Mouse (Mus musculus): ENCODE measurements at regions not wholly inside any gene's neighbourhood (a gene's known extent, or its start where the extent isn't known, plus 50 kb on each side); places are given as distances from the start of the nearest gene placed in this dataset.
"Not testable (repeated sequence)": the region's sequence is repeated elsewhere in the genome, so short reads cannot be mapped to it uniquely, and the experiment has no call there.

DNA sequence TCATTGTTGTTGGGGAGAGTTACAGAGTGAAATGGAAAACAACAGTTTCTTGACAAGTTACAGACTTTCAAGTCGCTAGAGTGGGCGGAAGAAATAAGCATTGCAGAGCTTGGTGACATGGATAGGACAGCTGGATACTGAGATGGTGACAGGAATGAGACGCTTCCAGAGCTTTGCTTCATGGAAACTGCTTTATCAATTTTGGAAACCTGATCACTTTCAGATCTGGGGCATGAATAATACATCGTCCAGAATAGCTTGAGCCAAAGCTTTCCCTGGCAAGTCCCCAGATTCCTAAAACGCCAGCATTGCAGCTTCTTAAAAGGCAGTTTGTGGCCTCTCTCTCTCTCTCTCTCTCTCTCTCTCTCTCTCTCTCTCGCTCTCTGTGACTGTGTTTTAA, 207.9 kb upstream of the Pex5l start:
- Histone ChIP-seq H3K27me3 (ENCODE audit: insufficient read depth, low read length) (no peaks in the 10 kb centered on the region), H3K4me1 (ENCODE audit: insufficient read depth, low read depth, low read length) (no peaks in the 10 kb centered on the region), H3K36me3 (replicated peaks) (no peaks in the 10 kb centered on the region), H3K9me3 (replicated peaks) (no peaks in the 10 kb centered on the region), H3K4me3 (ENCODE audit: low read depth, low read length) (no peak overlapping the region)
- DNase-seq (ENCODE audit: low spot score): no peak
- no peak for ATAC-seq (ENCODE audit: extremely low read depth, insufficient number of reproducible peaks, low FRiP score, poor library complexity, severe bottlenecking)
- TF ChIP-seq POLR2AphosphoS5 (IDR thresholded peaks at IDR 0.05; ENCODE audit: insufficient replicate concordance, low read depth, low read length) (no peak), GATA2 (IDR thresholded peaks at IDR 0.05; ENCODE audit: borderline replicate concordance, low read depth, low read length) (no peak), TAL1 (conservative IDR thresholded peaks at IDR 0.05; ENCODE audit: low read depth, low read length) (no peak), GATA1 (IDR thresholded peaks at IDR 0.05; ENCODE audit: borderline replicate concordance, low read length) (no peak)

DNA sequence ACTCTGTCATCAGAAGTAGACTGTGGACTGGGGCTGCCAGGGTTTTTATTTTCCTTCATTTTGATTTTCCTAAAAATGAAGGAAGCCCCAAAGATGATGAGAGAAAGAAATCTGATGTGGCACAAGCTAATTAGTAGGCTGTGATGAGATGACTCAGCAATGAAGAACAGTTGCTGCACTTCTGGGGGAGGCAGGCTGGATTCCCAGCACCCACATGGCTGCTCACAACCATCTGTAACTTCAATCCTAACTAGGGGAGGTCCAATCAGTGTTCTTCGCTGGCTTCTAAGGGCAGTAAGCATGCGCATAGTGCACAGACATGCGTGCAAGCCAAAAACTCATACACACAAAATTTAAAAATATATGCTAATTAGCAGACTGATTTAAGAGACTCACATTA, 191.0 kb upstream of the Pex5l start:
- no peaks in the 10 kb centered on the region for H3K9me3 ChIP-seq (replicated peaks)
- ATAC-seq (ENCODE audit: extremely low read depth, insufficient number of reproducible peaks, low FRiP score, poor library complexity, severe bottlenecking) (no peak), DNase-seq (ENCODE audit: low spot score) (no peak)
- H3K4me1 ChIP-seq (ENCODE audit: insufficient read depth, low read depth, low read length): no peaks in the 10 kb centered on the region
- H3K36me3 ChIP-seq (replicated peaks): no peaks in the 10 kb centered on the region
- TF ChIP-seq POLR2AphosphoS5 (IDR thresholded peaks at IDR 0.05; ENCODE audit: insufficient replicate concordance, low read depth, low read length) (no peak), GATA1 (IDR thresholded peaks at IDR 0.05; ENCODE audit: borderline replicate concordance, low read length) (no peak), CTCF (IDR thresholded peaks at IDR 0.05; ENCODE audit: low read depth, low read length) (no peak), GATA2 (IDR thresholded peaks at IDR 0.05; ENCODE audit: borderline replicate concordance, low read depth, low read length) (no peak), TAL1 (conservative IDR thresholded peaks at IDR 0.05; ENCODE audit: low read depth, low read length) (no peak)
- no peaks in the 10 kb centered on the region for H3K27me3 ChIP-seq (ENCODE audit: insufficient read depth, low read length)
- no peak overlapping the region for H3K4me3 ChIP-seq (ENCODE audit: low read depth, low read length)

DNA sequence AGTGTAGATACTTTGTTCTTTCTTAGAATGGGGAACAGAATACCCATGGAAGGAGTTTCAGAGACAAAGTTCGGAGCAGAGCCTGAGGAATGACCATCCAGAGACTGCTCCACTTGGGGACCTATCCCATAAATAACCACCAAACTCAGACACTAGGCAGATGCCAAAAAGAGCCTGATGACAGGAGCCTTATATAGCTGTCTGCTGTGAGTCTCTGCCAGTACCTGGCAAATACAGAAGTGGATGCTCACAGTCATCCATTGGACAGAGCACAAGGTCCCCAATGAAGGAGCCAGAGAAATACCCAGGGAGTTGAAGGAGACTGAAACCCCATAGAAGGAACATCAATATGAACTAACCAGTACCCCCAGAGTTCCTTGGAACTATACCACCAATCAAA, 174.6 kb upstream of the Pex5l start:
- not testable (repeated sequence) for H3K9me3 ChIP-seq (replicated peaks); H3K4me3 ChIP-seq (ENCODE audit: low read depth, low read length); DNase-seq (ENCODE audit: low spot score); H3K27me3 ChIP-seq (ENCODE audit: insufficient read depth, low read length); ATAC-seq (ENCODE audit: extremely low read depth, insufficient number of reproducible peaks, low FRiP score, poor library complexity, severe bottlenecking); H3K36me3 ChIP-seq (replicated peaks); H3K4me1 ChIP-seq (ENCODE audit: insufficient read depth, low read depth, low read length)

GRCm38 (mm10) chr3:33312230-33312825, 169.3 kb upstream of the Pex5l start:
- TF ChIP-seq CTCF (IDR thresholded peaks at IDR 0.05; ENCODE audit: low read depth, low read length) (no peak), GATA2 (IDR thresholded peaks at IDR 0.05; ENCODE audit: borderline replicate concordance, low read depth, low read length) (no peak), TAL1 (conservative IDR thresholded peaks at IDR 0.05; ENCODE audit: low read depth, low read length) (no peak), POLR2AphosphoS5 (IDR thresholded peaks at IDR 0.05; ENCODE audit: insufficient replicate concordance, low read depth, low read length) (no peak), GATA1 (IDR thresholded peaks at IDR 0.05; ENCODE audit: borderline replicate concordance, low read length) (no peak)
- DNase-seq (ENCODE audit: low spot score): no peak
- ATAC-seq (ENCODE audit: extremely low read depth, insufficient number of reproducible peaks, low FRiP score, poor library complexity, severe bottlenecking): no peak

DNA sequence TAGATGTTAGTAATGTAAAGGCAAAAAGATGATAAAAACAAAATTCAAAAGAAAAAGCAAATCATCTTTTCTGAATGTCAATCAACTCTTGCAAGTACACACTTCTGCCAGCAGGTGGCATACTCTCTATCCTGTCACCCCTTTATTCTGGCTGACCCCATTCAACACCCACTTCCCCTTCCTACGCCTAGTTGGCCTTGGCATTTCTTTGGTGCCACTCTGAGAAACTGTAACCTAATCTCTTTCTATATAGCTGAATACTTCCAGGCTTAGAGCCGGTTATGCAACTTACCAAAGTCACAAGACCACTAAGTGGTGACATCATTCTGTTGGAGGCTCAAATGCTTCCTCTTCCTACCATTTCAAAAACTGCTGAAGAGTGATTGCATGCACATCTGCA, 165.2 kb upstream of the Pex5l start:
- DNase-seq (ENCODE audit: low spot score) (peak; percentile 1), ATAC-seq (ENCODE audit: extremely low read depth, insufficient number of reproducible peaks, low FRiP score, poor library complexity, severe bottlenecking) (no peak)
- no peaks in the 10 kb centered on the region for H3K4me1 ChIP-seq (ENCODE audit: insufficient read depth, low read depth, low read length)
- no peaks in the 10 kb centered on the region for H3K27me3 ChIP-seq (ENCODE audit: insufficient read depth, low read length)
- TF ChIP-seq CTCF (IDR thresholded peaks at IDR 0.05; ENCODE audit: low read depth, low read length) (peak; percentile 48; the same call in 1 of the 2 replicates), GATA2 (IDR thresholded peaks at IDR 0.05; ENCODE audit: borderline replicate concordance, low read depth, low read length) (no peak)
- H3K4me3 ChIP-seq (ENCODE audit: low read depth, low read length): no peak overlapping the region
- H3K9me3 ChIP-seq (replicated peaks): no peaks in the 10 kb centered on the region
- no peaks in the 10 kb centered on the region for H3K36me3 ChIP-seq (replicated peaks)

More at GRCm38 (mm10) chr3:33312230-33312825, 169.3 kb upstream of the Pex5l start:
- Histone ChIP-seq H3K4me3 (ENCODE audit: low read depth, low read length) (no peak overlapping the region), H3K36me3 (replicated peaks) (no peaks in the 10 kb centered on the region), H3K4me1 (ENCODE audit: insufficient read depth, low read depth, low read length) (no peaks in the 10 kb centered on the region), H3K9me3 (replicated peaks) (no peaks in the 10 kb centered on the region), H3K27me3 (ENCODE audit: insufficient read depth, low read length) (no peaks in the 10 kb centered on the region)

DNA sequence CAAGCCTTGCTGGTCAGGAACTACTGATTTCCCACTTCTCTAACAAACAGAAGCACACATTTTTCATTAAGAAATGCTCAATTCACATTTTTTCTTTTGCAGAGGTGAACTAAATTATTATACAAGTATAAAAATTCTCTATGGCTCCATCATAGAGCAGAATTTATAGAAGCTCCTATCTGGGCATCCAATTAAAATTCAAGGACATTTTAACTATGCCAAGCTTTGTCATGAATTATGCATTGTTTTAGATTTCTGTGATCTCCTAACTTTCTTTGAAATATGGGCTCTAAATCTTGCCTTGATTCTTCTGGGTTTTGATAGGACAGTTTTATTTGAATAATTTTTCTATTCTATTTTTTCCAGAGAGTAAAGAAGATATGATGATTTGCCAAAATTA, 163.1 kb upstream of the Pex5l start:
- Histone ChIP-seq H3K9me3 (replicated peaks) (no peaks in the 10 kb centered on the region), H3K4me3 (ENCODE audit: low read depth, low read length) (no peak overlapping the region), H3K4me1 (ENCODE audit: insufficient read depth, low read depth, low read length) (no peaks in the 10 kb centered on the region), H3K36me3 (replicated peaks) (no peaks in the 10 kb centered on the region), H3K27me3 (ENCODE audit: insufficient read depth, low read length) (no peaks in the 10 kb centered on the region)
- no peak for TF ChIP-seq GATA2 (IDR thresholded peaks at IDR 0.05; ENCODE audit: borderline replicate concordance, low read depth, low read length)
- no peak for TF ChIP-seq GATA1 (IDR thresholded peaks at IDR 0.05; ENCODE audit: borderline replicate concordance, low read length)
- no peak for TF ChIP-seq TAL1 (conservative IDR thresholded peaks at IDR 0.05; ENCODE audit: low read depth, low read length)
- no peak for DNase-seq (ENCODE audit: low spot score)
- ATAC-seq (ENCODE audit: extremely low read depth, insufficient number of reproducible peaks, low FRiP score, poor library complexity, severe bottlenecking): no peak

DNA sequence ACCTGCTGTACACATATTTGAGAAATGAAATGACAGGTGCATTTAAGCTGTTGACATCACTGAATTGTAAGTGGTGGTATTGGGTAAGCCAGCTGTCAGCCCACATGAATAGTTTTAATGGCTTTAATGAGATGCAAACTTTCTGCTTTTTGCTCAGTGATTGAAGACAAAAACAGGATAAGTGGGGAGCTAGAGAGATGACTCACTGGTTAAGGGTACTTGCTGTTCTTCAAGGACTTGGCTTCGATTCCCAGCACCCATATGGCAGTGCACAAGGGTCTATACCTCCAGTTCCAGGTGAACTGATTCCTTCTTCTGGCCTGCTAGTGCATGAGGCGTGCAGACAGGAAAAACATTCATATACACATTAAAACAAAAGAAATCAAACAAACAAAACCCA, 162.7 kb upstream of the Pex5l start:
- TF ChIP-seq TAL1 (conservative IDR thresholded peaks at IDR 0.05; ENCODE audit: low read depth, low read length) (no peak), GATA1 (IDR thresholded peaks at IDR 0.05; ENCODE audit: borderline replicate concordance, low read length) (no peak), CTCF (IDR thresholded peaks at IDR 0.05; ENCODE audit: low read depth, low read length) (no peak), GATA2 (IDR thresholded peaks at IDR 0.05; ENCODE audit: borderline replicate concordance, low read depth, low read length) (no peak), POLR2AphosphoS5 (IDR thresholded peaks at IDR 0.05; ENCODE audit: insufficient replicate concordance, low read depth, low read length) (no peak)
- no peaks in the 10 kb centered on the region for H3K4me1 ChIP-seq (ENCODE audit: insufficient read depth, low read depth, low read length)
- H3K27me3 ChIP-seq (ENCODE audit: insufficient read depth, low read length): no peaks in the 10 kb centered on the region
- ATAC-seq (ENCODE audit: extremely low read depth, insufficient number of reproducible peaks, low FRiP score, poor library complexity, severe bottlenecking): no peak
- no peaks in the 10 kb centered on the region for H3K36me3 ChIP-seq (replicated peaks)
- H3K9me3 ChIP-seq (replicated peaks): no peaks in the 10 kb centered on the region
- H3K4me3 ChIP-seq (ENCODE audit: low read depth, low read length): no peak overlapping the region
- no peak for DNase-seq (ENCODE audit: low spot score)
